Mouse (Mus musculus): ENCODE measurements at regions not wholly inside any gene's neighbourhood (a gene's known extent, or its start where the extent isn't known, plus 50 kb on each side); places are given as distances from the start of the nearest gene placed in this dataset.

- intact Hi-C loops (cut with DNase I), result no loop called here
- DNase-seq (ENCODE audit: low spot score in 2 of 2), result no peak
Measured at GRCm38 (mm10) chr13:101464928-101465747, 302.9 kb downstream of the Pik3r1 start.

- DNase-seq (ENCODE audit: low spot score in 2 of 2), result no peak
- intact Hi-C loops (cut with DNase I), result no loop called here
Measured at GRCm38 (mm10) chr13:101456926-101457325, 311.1 kb downstream of the Pik3r1 start.

- intact Hi-C loops (cut with DNase I), result loop anchor here (5.0 kb wide), 2 partner anchors 217 to 237 kb away; no protein-coding TSS in a partner anchor
- peak in 1 of 2 experiments; percentile 55 for DNase-seq (ENCODE audit: low spot score in 2 of 2)
Measured at GRCm38 (mm10) chr13:101454276-101454675, 313.7 kb downstream of the Pik3r1 start.

- peak; percentile 37 to 85 for DNase-seq (ENCODE audit: low spot score in 2 of 2)
- intact Hi-C loops (cut with DNase I), result loop anchor here (2.0 to 5.0 kb wide), 3 partner anchors 40 to 233 kb away; no protein-coding TSS in a partner anchor
Measured at GRCm38 (mm10) chr13:101450501-101450900, 317.5 kb downstream of the Pik3r1 start.

GRCm38 (mm10) chr13:101439517-101439916 lies 328.5 kb downstream of the Pik3r1 start:
- no peak for DNase-seq (ENCODE audit: low spot score in 2 of 2)
- intact Hi-C loops (cut with DNase I), result no loop called here

- intact Hi-C loops (cut with DNase I), result no loop called here
- no peak for DNase-seq (ENCODE audit: low spot score in 2 of 2)
Measured at GRCm38 (mm10) chr13:101439041-101439440, 329.0 kb downstream of the Pik3r1 start.

GRCm38 (mm10) chr13:101433162-101433561 lies 334.9 kb downstream of the Pik3r1 start:
- intact Hi-C loops (cut with DNase I), result no loop called here

GRCm38 (mm10) chr13:101427426-101428221 lies 340.4 kb downstream of the Pik3r1 start:
- intact Hi-C loops (cut with DNase I), result no loop called here
- DNase-seq (ENCODE audit: low spot score in 2 of 2), result no peak

More at GRCm38 (mm10) chr13:101433162-101433561, 334.9 kb downstream of the Pik3r1 start:
- no peak for DNase-seq (ENCODE audit: low spot score in 2 of 2)

GRCm38 (mm10) chr13:101426461-101426860 lies 341.6 kb downstream of the Pik3r1 start:
- no peak for DNase-seq (ENCODE audit: low spot score in 2 of 2)

GRCm38 (mm10) chr13:101422082-101422481 lies 345.9 kb downstream of the Pik3r1 start:
- DNase-seq (ENCODE audit: low spot score in 2 of 2), result peak in 1 of 2 experiments; percentile 19
- intact Hi-C loops (cut with DNase I), result no loop called here

More at GRCm38 (mm10) chr13:101426461-101426860, 341.6 kb downstream of the Pik3r1 start:
- intact Hi-C loops (cut with DNase I), result no loop called here

GRCm38 (mm10) chr13:101419457-101420025 lies 348.5 kb downstream of the Pik3r1 start:
- no peak for DNase-seq (ENCODE audit: low spot score in 2 of 2)
- intact Hi-C loops (cut with DNase I), result no loop called here

- DNase-seq (ENCODE audit: low spot score in 2 of 2), result no peak
- intact Hi-C loops (cut with DNase I), result no loop called here
Measured at GRCm38 (mm10) chr13:101418272-101418671, 349.7 kb downstream of the Pik3r1 start.

- intact Hi-C loops (cut with DNase I), result no loop called here
- no peak for DNase-seq (ENCODE audit: low spot score in 2 of 2)
Measured at GRCm38 (mm10) chr13:101408885-101409284, 359.1 kb downstream of the Pik3r1 start.

- intact Hi-C loops (cut with DNase I), result no loop called here
- DNase-seq (ENCODE audit: low spot score in 2 of 2), result no peak
Measured at GRCm38 (mm10) chr13:101407633-101408032, 360.4 kb downstream of the Pik3r1 start.

GRCm38 (mm10) chr13:101373581-101374189 lies 394.3 kb downstream of the Pik3r1 start:
- DNase-seq (ENCODE audit: low spot score in 2 of 2), result no peak
- intact Hi-C loops (cut with DNase I), result no loop called here

GRCm38 (mm10) chr13:101371906-101372305 lies 396.1 kb downstream of the Pik3r1 start:
- intact Hi-C loops (cut with DNase I), result no loop called here
- DNase-seq (ENCODE audit: low spot score in 2 of 2), result no peak

- DNase-seq (ENCODE audit: low spot score in 2 of 2), result no peak
- intact Hi-C loops (cut with DNase I), result no loop called here
Measured at GRCm38 (mm10) chr13:101368170-101368569, 399.8 kb downstream of the Pik3r1 start.

- DNase-seq (ENCODE audit: low spot score in 2 of 2), result peak in 1 of 2 experiments; percentile 41
Measured at GRCm38 (mm10) chr13:101355363-101355762, 412.7 kb downstream of the Pik3r1 start.

GRCm38 (mm10) chr13:101351123-101351522 lies 416.9 kb downstream of the Pik3r1 start:
- intact Hi-C loops (cut with DNase I), result no loop called here
- DNase-seq (ENCODE audit: low spot score in 2 of 2), result no peak

More at GRCm38 (mm10) chr13:101355363-101355762, 412.7 kb downstream of the Pik3r1 start:
- intact Hi-C loops (cut with DNase I), result no loop called here

GRCm38 (mm10) chr13:101349354-101349753 lies 418.7 kb downstream of the Pik3r1 start:
- intact Hi-C loops (cut with DNase I), result no loop called here
- no peak for DNase-seq (ENCODE audit: low spot score in 2 of 2)

All from left cerebral cortex, postnatal 25 days (tissue).